Mouse (Mus musculus) Patski (cell line): ENCODE data around the gene Uqcrh. TPM values are rescaled to one million over a fixed set of nuclear protein-coding genes. Genes with fewer than 3 reads are reported as not detected.
A peak's percentile ranks its signal among the peaks of the same experiment; 100 is the strongest.

Experiments used
- ATAC-seq: fragments of 100-300 bp; one replicate; pipeline ENCODE4 v1.8.0; 2021
- CTCF ChIA-PET: fragments of 350-600 bp; sonication (Branson Sonifier 250); formaldehyde crosslinking; loops from one replicate; lab custom pipeline; 2022; ENCODE audit warnings: inconsistent platforms; lab: Charles Lee
- POLR2A ChIA-PET: fragments of 350-600 bp; sonication (Branson Sonifier 250); formaldehyde crosslinking; loops from one replicate; lab custom pipeline; 2022; ENCODE audit warnings: antibody characterized with exemption, inconsistent platforms; lab: Charles Lee
- DNase-seq: peaks from one replicate; pipeline ENCODE4 v3.0.0-alpha.2; 2011; ENCODE audit warnings: low read depth, low spot score
- H3K27me3 ChIP-seq: fragments of 371-371 bp; one replicate; pipeline ENCODE4 v1.5.1; 2021
- CTCF ChIP-seq: fragments of 100-300 bp; IDR thresholded peaks from one replicate; pipeline ENCODE4 v1.5.1; 2021
- in situ Hi-C: fragments of 300-500 bp; cut with MboI; formaldehyde crosslinking; loops from 3 replicates; pipeline ENCODE4 v1.11.1; 2018; ENCODE audit warnings: low pct_unique_long_range_greater_than_20kb, mixed read lengths
- polyA plus RNA-seq: library from polyadenylated mRNA; unstranded; gene quantifications from one replicate; pipeline ENCODE4 v1.2.3, GENCODE M21; 2021

The Uqcrh gene
- polyA plus RNA-seq, 1 experiment from 2014 or later, result 441 TPM

GRCm38 (mm10) chr4:116077240-116078095 lies 2.6 kb upstream of the Uqcrh start:
- DNase-seq (no peak), ATAC-seq (no peak)
- no peak for TF ChIP-seq CTCF
- CTCF ChIA-PET, result no interaction called here
- no peaks in the 10 kb centered on the region for H3K27me3 ChIP-seq
- in situ Hi-C loops, result no loop called here
- POLR2A ChIA-PET, result interaction anchor here (0.7 to 1.0 kb wide), 2 partner anchors 20 to 31 kb away, joined by 3 read pairs; no protein-coding TSS in a partner anchor

DNA sequence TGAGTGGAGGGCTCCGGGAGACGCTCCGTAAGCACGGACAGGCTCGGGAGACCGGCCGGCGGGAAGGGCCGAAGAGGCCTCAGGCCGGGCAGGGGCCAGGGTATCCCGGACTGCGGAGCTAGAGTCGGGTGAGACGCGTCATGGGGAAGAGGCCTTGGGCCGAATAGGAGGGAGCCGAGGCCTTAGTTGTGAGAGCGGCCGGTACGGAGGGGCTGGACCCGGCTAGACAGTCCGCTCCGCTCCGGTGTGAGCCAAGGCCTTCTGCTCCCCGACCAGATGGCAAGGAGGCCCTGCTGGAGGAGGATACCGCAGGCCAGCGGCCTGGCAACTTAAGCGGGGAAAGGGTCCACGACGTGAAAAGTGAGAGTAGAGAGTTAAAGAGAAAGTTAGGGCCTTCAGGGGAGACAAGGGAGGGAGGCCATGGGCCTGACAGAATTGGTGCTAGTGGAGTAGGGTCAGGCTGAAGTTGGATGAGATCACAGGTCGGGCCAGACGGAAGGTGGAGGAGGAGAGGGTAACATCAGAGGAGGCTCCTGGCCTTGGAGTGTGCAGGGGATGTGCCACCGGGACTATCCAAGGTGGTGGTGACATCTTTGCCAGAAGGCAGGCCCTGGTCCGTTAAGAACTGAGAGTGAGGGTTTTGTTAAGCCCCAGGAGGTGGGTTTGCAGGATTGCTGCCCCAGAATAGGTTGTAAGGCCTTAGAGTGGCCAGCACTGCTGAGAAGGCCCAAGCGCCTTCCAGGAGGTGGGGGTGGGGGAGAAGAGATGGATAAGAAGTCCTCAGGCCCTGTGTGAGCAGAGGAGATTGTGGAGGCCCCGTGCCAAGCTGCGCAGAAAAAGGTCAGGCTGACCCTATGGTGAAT lies 1.7 kb upstream of the Uqcrh start:
- no peaks in the 10 kb centered on the region for H3K27me3 ChIP-seq
- in situ Hi-C loops, result no loop called here
- POLR2A ChIA-PET, result interaction anchor here (0.7 to 1.0 kb wide), 2 partner anchors 19 to 32 kb away, joined by 3 read pairs; no protein-coding TSS in a partner anchor
- no peak for TF ChIP-seq CTCF
- CTCF ChIA-PET, result no interaction called here
- DNase-seq (peak; percentile 27), ATAC-seq (peak; percentile 18)

GRCm38 (mm10) chr4:116075631-116076368 lies 929 bp upstream of the Uqcrh start:
- in situ Hi-C loops, result no loop called here
- H3K27me3 ChIP-seq, result no peaks in the 10 kb centered on the region
- CTCF ChIA-PET, result no interaction called here
- DNase-seq, result no peak
- POLR2A ChIA-PET, result no interaction called here
- no peak for TF ChIP-seq CTCF
- peak; percentile 57 for ATAC-seq

GRCm38 (mm10) chr4:116074145-116074675 lies 661 bp downstream of the Uqcrh start:
- POLR2A ChIA-PET, result interaction anchor here (0.6 kb wide), 1 partner anchor 142 kb away, joined by 3 read pairs; no protein-coding TSS in a partner anchor
- CTCF ChIA-PET, result interaction anchor here (0.8 to 1.3 kb wide), 3 partner anchors 12 to 32 kb away, joined by 3 read pairs; no protein-coding TSS in a partner anchor
- ATAC-seq, result no peak
- H3K27me3 ChIP-seq, result no peaks in the 10 kb centered on the region
- DNase-seq, result peak; percentile 24
- TF ChIP-seq CTCF, result no peak
- in situ Hi-C loops, result no loop called here

DNA sequence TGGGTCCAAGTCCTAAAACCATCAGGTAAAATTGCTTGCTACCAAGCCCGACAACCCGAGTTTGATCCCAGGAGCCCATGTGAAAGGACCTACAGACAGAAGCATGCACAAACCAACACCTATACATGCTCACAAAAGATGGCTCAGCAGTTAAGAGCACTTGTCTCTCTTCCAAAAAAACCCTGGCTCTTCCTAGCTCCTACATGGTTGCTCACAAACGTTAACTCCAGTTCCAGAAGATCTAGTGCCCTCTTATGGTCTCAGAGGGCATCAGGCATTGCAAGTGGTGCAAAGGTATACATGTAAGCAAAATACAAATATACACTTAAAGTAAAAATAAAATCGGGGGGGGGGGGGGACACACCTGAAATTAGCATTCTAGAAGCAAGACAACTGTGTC lies 1.7 kb downstream of the Uqcrh start:
- ChIA-PET CTCF (no interaction called here), POLR2A (interaction anchor here (0.5 kb wide), 1 partner anchor 1014 kb away, joined by 3 read pairs; no protein-coding TSS in a partner anchor)
- no peak for DNase-seq
- in situ Hi-C loops, result no loop called here
- no peaks in the 10 kb centered on the region for H3K27me3 ChIP-seq
- TF ChIP-seq CTCF, result no peak
- ATAC-seq, result no peak

GRCm38 (mm10) chr4:116070116-116070515 lies 4.8 kb downstream of the Uqcrh start:
- no peak for TF ChIP-seq CTCF
- ATAC-seq, result no peak
- in situ Hi-C loops, result no loop called here
- ChIA-PET POLR2A (no interaction called here), CTCF (no interaction called here)
- DNase-seq, result no peak
- H3K27me3 ChIP-seq, result no peaks in the 10 kb centered on the region

- in situ Hi-C loops, result no loop called here
- no peaks in the 10 kb centered on the region for H3K27me3 ChIP-seq
- ChIA-PET POLR2A (interaction anchor here (0.6 kb wide), 1 partner anchor 868 kb away, joined by 3 read pairs; no protein-coding TSS in a partner anchor), CTCF (no interaction called here)
- ATAC-seq (no peak), DNase-seq (no peak)
- no peak for TF ChIP-seq CTCF
Observed at GRCm38 (mm10) chr4:116063855-116064254, 11.0 kb downstream of the Uqcrh start.

- H3K27me3 ChIP-seq, result no peaks in the 10 kb centered on the region
- no peak for TF ChIP-seq CTCF
- ChIA-PET POLR2A (no interaction called here), CTCF (no interaction called here)
- ATAC-seq (no peak), DNase-seq (no peak)
- in situ Hi-C loops, result no loop called here
Observed at GRCm38 (mm10) chr4:116059012-116059726, 15.7 kb downstream of the Uqcrh start.

GRCm38 (mm10) chr4:116057559-116057958 lies 17.3 kb downstream of the Uqcrh start:
- in situ Hi-C loops, result no loop called here
- no peaks in the 10 kb centered on the region for H3K27me3 ChIP-seq
- no peak for ATAC-seq
- DNase-seq, result no peak
- peak; percentile 32 for TF ChIP-seq CTCF
- ChIA-PET CTCF (no interaction called here), POLR2A (interaction anchor here (0.8 kb wide), 1 partner anchor 20 kb away, joined by 3 read pairs; no protein-coding TSS in a partner anchor)
